ENCODE assay signal across 26 mouse cellular contexts in genomic region chr12:109547085-109547484, GRCm38 (mm10). TPM values are rescaled to one million over a fixed set of nuclear protein-coding genes. Genes with fewer than 3 reads are reported as not detected.
A peak's percentile ranks its signal among the peaks of the same experiment; 100 is the strongest.
DNase-seq lines count a peak whose midpoint lies in the region; ATAC-seq lines count a peak whose summit lies in the region.
"Had no signal": no experiment of that assay in that cellular context is flagged by ENCODE, and none has a peak within 500 bp of the region (broad histone marks: within the 10 kb centered on the region; RNA-seq: fewer than 3 reads in every experiment).

No protein-coding gene starts in this region.

- peak; percentile 60 for DNase-seq in embryo, embryonic 10.5 days (ENCODE audit: low spot score)
- no peak for DNase-seq in embryo, embryonic 9.5 days (ENCODE audit: extremely low spot score)
- no peak for DNase-seq in midbrain, embryonic 10.5 days (ENCODE audit: low spot score)
- peak; percentile 55 for DNase-seq in embryonic facial prominence, embryonic 10.5 days (ENCODE audit: low spot score)
- DNase-seq: adrenal gland, adult 2 months; adrenal gland, postnatal 14 days; B cell, adult 2 months; cerebellum, adult 2 months; cerebellum, adult 9-11 months; gastrocnemius, postnatal 10 days; gastrocnemius, postnatal 36 days; heart, adult 2 months; heart, postnatal 14 days; heart, postnatal 4 days; kidney, adult 18-20 months had no signal

- no peaks in the 10 kb centered on the region for H3K27me3 ChIP-seq in forebrain, embryonic 12.5 days
- no peaks in the 10 kb centered on the region for H3K27me3 ChIP-seq in forebrain, embryonic 13.5 days
- H3K27me3 ChIP-seq in midbrain, embryonic 10.5 days (ENCODE audit: low read depth, poor library complexity, severe bottlenecking) = peaks cover 28% of the 10 kb centered on the region
- H3K27me3 ChIP-seq in midbrain, embryonic 13.5 days = 0 out of 2 replicates have a peak, but pooled peaks cover 7% of the 10 kb centered on the region
- H3K27me3 ChIP-seq in embryonic facial prominence, embryonic 10.5 days (replicated peaks; ENCODE audit: low read depth, poor library complexity, severe bottlenecking) = no peaks in the 10 kb centered on the region
- H3K27me3 ChIP-seq: CH12.LX; hindbrain, embryonic 13.5 days had no signal

- H3K9me3 ChIP-seq in forebrain, embryonic 12.5 days = peaks cover 16% of the 10 kb centered on the region
- H3K9me3 ChIP-seq in forebrain, embryonic 13.5 days (replicated peaks) = peaks cover 10% of the 10 kb centered on the region
- H3K9me3 ChIP-seq in midbrain, embryonic 10.5 days (replicated peaks) = peaks cover 17% of the 10 kb centered on the region
- H3K9me3 ChIP-seq in midbrain, embryonic 13.5 days = peaks cover 7% of the 10 kb centered on the region
- H3K9me3 ChIP-seq in embryonic facial prominence, embryonic 10.5 days = peaks cover 17% of the 10 kb centered on the region
- H3K9me3 ChIP-seq: hindbrain, embryonic 13.5 days had no signal

- WGBS in forebrain, embryonic 12.5 days = 6% methylated on average over 2 of the region's 2 CpGs
- 7% methylated on average over 2 of the region's 2 CpGs for WGBS in forebrain, embryonic 13.5 days
- WGBS in midbrain, embryonic 10.5 days = 21% methylated on average over 2 of the region's 2 CpGs
- WGBS in midbrain, embryonic 13.5 days = 20% methylated on average over 2 of the region's 2 CpGs
- WGBS in embryonic facial prominence, embryonic 10.5 days = 16% methylated on average over 2 of the region's 2 CpGs

- peak overlapping the region; percentile 78; the same call in 1 of the 2 replicates for H3K27ac ChIP-seq in forebrain, embryonic 12.5 days
- no peak overlapping the region for H3K27ac ChIP-seq in forebrain, embryonic 13.5 days
- peak overlapping the region; percentile 81; the same call in 1 of the 2 replicates for H3K27ac ChIP-seq in midbrain, embryonic 10.5 days (replicated peaks)
- no peak overlapping the region for H3K27ac ChIP-seq in midbrain, embryonic 13.5 days
- H3K27ac ChIP-seq in embryonic facial prominence, embryonic 10.5 days (replicated peaks) = peak overlapping the region; percentile 84
- H3K27ac ChIP-seq: heart, adult 2 months; heart, embryonic 10.5 days; heart, embryonic 13.5 days; hindbrain, embryonic 13.5 days had no signal

- no peak overlapping the region for H3K4me3 ChIP-seq in forebrain, embryonic 12.5 days (replicated peaks)
- no peak overlapping the region for H3K4me3 ChIP-seq in forebrain, embryonic 13.5 days
- H3K4me3 ChIP-seq in midbrain, embryonic 10.5 days = no peak overlapping the region
- H3K4me3 ChIP-seq in midbrain, embryonic 13.5 days (replicated peaks) = no peak overlapping the region
- peak overlapping the region; percentile 17; the same call in 1 of the 2 replicates for H3K4me3 ChIP-seq in embryonic facial prominence, embryonic 10.5 days
- H3K4me3 ChIP-seq: heart, adult 2 months; heart, embryonic 10.5 days; heart, embryonic 13.5 days; hindbrain, embryonic 13.5 days had no signal

- peaks cover 24% of the 10 kb centered on the region for H3K36me3 ChIP-seq in forebrain, embryonic 12.5 days (replicated peaks)
- H3K36me3 ChIP-seq in forebrain, embryonic 13.5 days (ENCODE audit: poor library complexity, severe bottlenecking) = peaks cover 47% of the 10 kb centered on the region
- H3K36me3 ChIP-seq in midbrain, embryonic 10.5 days = peaks cover 79% of the 10 kb centered on the region
- peaks cover 55% of the 10 kb centered on the region for H3K36me3 ChIP-seq in midbrain, embryonic 13.5 days
- peaks cover 84% of the 10 kb centered on the region for H3K36me3 ChIP-seq in embryonic facial prominence, embryonic 10.5 days (replicated peaks)
- H3K36me3 ChIP-seq: G1E had no signal

- no peak overlapping the region for H3K9ac ChIP-seq in forebrain, embryonic 12.5 days
- no peak overlapping the region for H3K9ac ChIP-seq in forebrain, embryonic 13.5 days
- no peak overlapping the region for H3K9ac ChIP-seq in midbrain, embryonic 13.5 days (replicated peaks)
- H3K9ac ChIP-seq: heart, embryonic 13.5 days; hindbrain, embryonic 13.5 days had no signal

- ATAC-seq in forebrain, embryonic 12.5 days (ENCODE audit: low FRiP score) = no peak
- no peak for ATAC-seq in forebrain, embryonic 13.5 days
- ATAC-seq in midbrain, embryonic 13.5 days = no peak
- ATAC-seq: forebrain, embryonic 14.5 days; hindbrain, embryonic 16.5 days; intestine, embryonic 16.5 days had no signal

- peaks cover 41% of the 10 kb centered on the region for H3K4me1 ChIP-seq in forebrain, embryonic 12.5 days
- H3K4me1 ChIP-seq in forebrain, embryonic 13.5 days = peaks cover 43% of the 10 kb centered on the region
- peaks cover 59% of the 10 kb centered on the region for H3K4me1 ChIP-seq in midbrain, embryonic 10.5 days
- peaks cover 25% of the 10 kb centered on the region for H3K4me1 ChIP-seq in midbrain, embryonic 13.5 days (replicated peaks)
- peaks cover 67% of the 10 kb centered on the region for H3K4me1 ChIP-seq in embryonic facial prominence, embryonic 10.5 days
- H3K4me1 ChIP-seq: heart, embryonic 13.5 days had no signal

- no peak overlapping the region for H3K4me2 ChIP-seq in forebrain, embryonic 12.5 days
- H3K4me2 ChIP-seq in forebrain, embryonic 13.5 days = no peak overlapping the region
- H3K4me2 ChIP-seq in midbrain, embryonic 13.5 days (replicated peaks) = no peak overlapping the region
- H3K4me2 ChIP-seq: heart, embryonic 13.5 days; hindbrain, embryonic 13.5 days had no signal

RNA-seq across cellular contexts. Expression of gene Rtl1, which starts 53.0 kb away (rescaled TPM):
- polyA plus RNA-seq in forebrain, embryonic 12.5 days (2016; fragmentation: Nextera tagmentation; extraction: Ambion mirVana) = 1.4 and 1.6 TPM in 2 replicates
- polyA plus RNA-seq in forebrain, embryonic 13.5 days (2015; fragmentation: Nextera tagmentation; extraction: Ambion mirVana) = 0.99 and 1.5 TPM in 2 replicates
- polyA plus RNA-seq in midbrain, embryonic 10.5 days (2016; fragmentation: Nextera tagmentation; extraction: Ambion mirVana) = 0.53 and 0.89 TPM in 2 replicates
- polyA plus RNA-seq in midbrain, embryonic 13.5 days (2015; fragmentation: Nextera tagmentation; extraction: Ambion mirVana) = 1.5 and 1.6 TPM in 2 replicates
- polyA plus RNA-seq in embryonic facial prominence, embryonic 10.5 days (2016; fragmentation: Nextera tagmentation; extraction: Ambion mirVana) = 0.87 and 0.88 TPM in 2 replicates
- polyA plus RNA-seq: G1E had no signal

Comparison
In these comparisons a context has a peak if more than half of its experiments do, and no peak if none do; other contexts are left out.
1. DNase-seq: peak in embryo, embryonic 10.5 days (single experiment) and embryonic facial prominence, embryonic 10.5 days (single experiment); none in embryo, embryonic 9.5 days (single experiment) and midbrain, embryonic 10.5 days (single experiment).
2. H3K27ac ChIP-seq: peak in forebrain, embryonic 12.5 days (single experiment), midbrain, embryonic 10.5 days (single experiment) and embryonic facial prominence, embryonic 10.5 days (single experiment); none in forebrain, embryonic 13.5 days (single experiment) and midbrain, embryonic 13.5 days (single experiment).